Mouse (Mus musculus): Measurements from ENCODE around the gene Cd151.

DNA sequence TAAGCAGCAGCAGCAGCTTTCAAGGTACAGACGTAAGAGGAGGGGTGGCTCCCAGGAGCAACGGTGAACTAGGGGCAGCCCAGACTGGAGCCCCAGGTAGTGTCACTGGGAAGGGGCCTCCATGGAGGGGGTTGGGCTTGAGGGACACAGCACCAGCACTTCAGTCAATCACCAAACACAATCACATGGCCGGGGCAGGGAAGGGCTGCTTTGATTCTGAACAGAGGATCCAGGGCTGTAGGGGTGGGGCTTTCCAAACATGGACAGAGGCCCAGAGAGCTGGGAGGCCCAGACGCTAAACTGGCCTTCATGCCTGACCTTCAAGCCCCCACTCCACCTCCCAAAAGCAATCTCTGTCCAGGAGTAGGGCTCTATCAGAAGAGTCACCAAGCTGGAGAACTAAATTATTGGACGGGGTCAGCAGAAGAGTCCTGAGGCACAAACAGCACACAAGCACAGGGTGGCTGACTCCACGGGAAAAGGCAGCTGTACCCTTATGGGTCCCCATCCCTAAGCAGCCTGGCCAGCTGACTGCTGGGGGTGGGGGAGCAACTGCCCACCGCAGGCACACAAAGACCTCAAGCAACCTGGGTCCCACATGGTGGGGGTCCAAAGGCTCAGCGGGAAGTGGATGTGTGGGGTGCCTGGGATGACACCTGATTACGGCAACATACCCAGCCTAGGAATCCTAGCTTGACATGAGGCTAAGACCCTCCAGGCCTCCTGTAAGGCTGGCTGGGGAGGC lies 37.2 kb upstream of the Cd151 start:
- TF ChIP-seq POLR2A (IDR thresholded peaks at IDR 0.05; ENCODE audit: insufficient read depth, low read depth, low read length) (no peak), CTCF (IDR thresholded peaks at IDR 0.05; ENCODE audit: insufficient read depth, low read depth, low read length) (no peak)

Measured in olfactory bulb, adult 2 months (tissue).